Mouse (Mus musculus): ENCODE results near the gene Tktl1. TPM values are rescaled to one million over a fixed set of nuclear protein-coding genes. Genes with fewer than 3 reads are reported as not detected.
"Not testable (repeated sequence)": the region's sequence is repeated elsewhere in the genome, so short reads cannot be mapped to it uniquely, and the experiment has no call there.

Gene Tktl1
- total RNA-seq (2018; cell fraction: chromatin; rRNA removed): not detected
- not detected for total RNA-seq (2018; cell fraction: cytosol; rRNA removed)
- total RNA-seq (2018; cell fraction: nucleus; rRNA removed): not detected
- not detected in 3 replicates for polyA plus RNA-seq (2018)

DNA sequence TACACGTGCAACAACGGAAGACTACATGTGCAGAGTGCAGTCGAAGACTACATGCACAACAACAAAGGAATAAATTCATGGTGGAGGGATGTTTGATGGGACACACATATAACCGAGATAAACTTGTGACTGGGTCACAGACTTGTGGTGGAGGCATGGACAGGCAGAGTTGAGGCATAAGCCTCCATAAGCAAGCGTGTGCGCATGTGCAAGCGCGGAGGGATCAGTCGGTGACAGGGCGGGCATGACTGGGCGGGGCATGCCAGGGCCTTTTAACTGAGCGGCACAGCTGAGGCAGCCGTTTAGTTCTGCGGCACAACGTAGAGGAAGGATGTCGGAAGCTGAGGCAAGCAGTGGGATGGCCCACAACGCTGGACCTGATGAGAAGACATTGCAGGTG lies at the start of gene Tktl1:
Tktl1 (plus strand) TSS at position 301 of the 400 bp plus-strand sequence.
- Histone ChIP-seq H3K4me3 (ENCODE audit: inconsistent target) (no peak within 1 kb of the TSS), H3K36me3 (ENCODE audit: inconsistent target) (no peaks in the 10 kb centered on the region), H3K27ac (no peak within 1 kb of the TSS), H3K79me2 (ENCODE audit: inconsistent target) (no peaks in the 10 kb centered on the region)
- WGBS (ENCODE audit: missing documents): 90% methylated on average over 16 of the region's 17 CpGs

DNA sequence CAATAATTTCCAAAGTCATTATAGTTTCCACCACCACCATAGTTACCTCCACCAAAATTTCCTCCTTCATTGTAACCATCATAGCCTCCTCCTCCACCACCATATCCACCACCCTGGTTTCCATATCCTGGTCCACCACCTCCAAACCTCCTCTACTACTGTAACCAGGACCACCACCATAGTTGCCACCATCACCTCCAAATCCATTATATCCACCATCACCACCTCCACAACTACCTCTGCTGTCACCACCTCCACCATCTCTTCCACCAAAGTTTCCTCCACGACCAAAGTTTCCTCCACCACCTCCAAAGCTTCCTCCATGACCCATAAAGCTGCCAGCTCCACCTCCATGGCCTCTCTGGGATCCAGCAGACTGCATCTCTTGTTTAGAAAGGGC lies 41.8 kb upstream of the Tktl1 start, which contains the start of gene Mecp2:
Mecp2 (minus strand) TSS at position 101 of the 400 bp plus-strand sequence.
- not testable (repeated sequence) for H3K79me2 ChIP-seq (ENCODE audit: inconsistent target); H3K36me3 ChIP-seq (ENCODE audit: inconsistent target); H3K4me3 ChIP-seq (ENCODE audit: inconsistent target); H3K27ac ChIP-seq
- whole genome bisulfite sequencing (ENCODE audit: missing documents): 56% methylated on average over 1 of the region's 1 CpGs

DNA sequence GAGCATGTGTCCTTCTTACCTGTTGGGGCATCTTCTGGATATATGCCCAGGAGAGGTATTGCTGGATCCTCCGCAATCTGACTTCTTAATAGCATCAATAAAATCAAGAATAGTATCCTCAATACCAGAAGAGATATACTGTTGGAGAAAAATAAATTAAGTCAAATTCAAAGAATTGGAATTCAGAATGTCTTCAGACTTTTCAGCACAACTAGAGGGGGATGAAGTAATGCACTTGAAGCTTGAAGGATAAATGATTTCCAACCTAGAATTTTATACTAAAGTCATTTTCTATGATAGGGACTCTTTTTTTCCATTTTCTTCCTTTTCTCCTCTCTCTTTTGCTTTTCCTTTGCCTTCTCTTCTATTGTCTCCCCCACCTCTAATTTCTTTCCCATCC lies 9.3 kb upstream of the Tktl1 start, which contains the start of gene Tex28:
Tex28 (minus strand) TSS at position 101 of the 400 bp plus-strand sequence.
- WGBS (ENCODE audit: missing documents): 82% methylated on average over 1 of the region's 1 CpGs
- Histone ChIP-seq H3K79me2 (ENCODE audit: inconsistent target) (no peaks in the 10 kb centered on the region), H3K4me3 (ENCODE audit: inconsistent target) (no peak within 1 kb of the TSS), H3K36me3 (ENCODE audit: inconsistent target) (no peaks in the 10 kb centered on the region), H3K27ac (no peak within 1 kb of the TSS)

- Histone ChIP-seq H3K36me3 (ENCODE audit: inconsistent target) (no peaks in the 10 kb centered on the region), H3K4me3 (ENCODE audit: inconsistent target) (no peak overlapping the region), H3K27ac (no peak overlapping the region), H3K79me2 (ENCODE audit: inconsistent target) (no peaks in the 10 kb centered on the region)
- WGBS (ENCODE audit: missing documents): 86% methylated on average over 2 of the region's 2 CpGs
These were observed 26.5 kb downstream of the Tktl1 start for GRCm38 (mm10) chrX:74203556-74203955.

GRCm38 (mm10) chrX:74218496-74218895 lies 41.4 kb downstream of the Tktl1 start:
- 95% methylated on average over 4 of the region's 4 CpGs for WGBS (ENCODE audit: missing documents)
- no peak overlapping the region for H3K4me3 ChIP-seq (ENCODE audit: inconsistent target)
- peaks cover 2% of the 10 kb centered on the region; the same call in 1 of the 2 replicates for H3K36me3 ChIP-seq (ENCODE audit: inconsistent target)
- no peaks in the 10 kb centered on the region for H3K79me2 ChIP-seq (ENCODE audit: inconsistent target)
- no peak overlapping the region for H3K27ac ChIP-seq

- Histone ChIP-seq H3K36me3 (ENCODE audit: inconsistent target) (peaks cover 11% of the 10 kb centered on the region; the same call in 1 of the 2 replicates), H3K4me3 (ENCODE audit: inconsistent target) (no peak overlapping the region), H3K27ac (no peak overlapping the region), H3K79me2 (ENCODE audit: inconsistent target) (no peaks in the 10 kb centered on the region)
- WGBS (ENCODE audit: missing documents): 75% methylated on average over 13 of the region's 13 CpGs
These were observed 42.4 kb downstream of the Tktl1 start for GRCm38 (mm10) chrX:74219449-74219848.

DNA sequence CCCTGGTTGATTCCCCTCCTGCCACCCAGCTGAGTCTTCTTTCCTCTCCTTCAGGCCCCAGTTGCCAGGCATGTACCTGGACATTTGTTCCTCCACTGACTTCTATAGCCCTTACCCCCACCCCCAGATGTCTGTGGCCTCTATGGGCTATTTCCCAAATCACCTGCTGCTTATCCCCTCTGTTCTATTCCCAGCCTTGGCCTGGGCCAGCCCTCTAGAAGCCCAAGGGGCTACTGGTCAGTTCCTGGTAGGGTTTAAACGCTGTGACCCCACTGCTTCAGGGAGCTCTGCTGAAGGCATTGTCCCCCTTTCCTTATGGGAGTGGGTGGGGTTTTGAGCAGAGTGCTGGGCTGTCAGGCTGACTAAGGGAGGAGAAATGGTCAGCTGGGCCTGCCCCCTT lies 43.0 kb downstream of the Tktl1 start:
- not testable (repeated sequence) for H3K27ac ChIP-seq; H3K79me2 ChIP-seq (ENCODE audit: inconsistent target); H3K4me3 ChIP-seq (ENCODE audit: inconsistent target)
- H3K36me3 ChIP-seq (ENCODE audit: inconsistent target): peaks cover 17% of the 10 kb centered on the region
- WGBS (ENCODE audit: missing documents): no CpG with 5 or more reads among the region's 1 CpGs

DNA sequence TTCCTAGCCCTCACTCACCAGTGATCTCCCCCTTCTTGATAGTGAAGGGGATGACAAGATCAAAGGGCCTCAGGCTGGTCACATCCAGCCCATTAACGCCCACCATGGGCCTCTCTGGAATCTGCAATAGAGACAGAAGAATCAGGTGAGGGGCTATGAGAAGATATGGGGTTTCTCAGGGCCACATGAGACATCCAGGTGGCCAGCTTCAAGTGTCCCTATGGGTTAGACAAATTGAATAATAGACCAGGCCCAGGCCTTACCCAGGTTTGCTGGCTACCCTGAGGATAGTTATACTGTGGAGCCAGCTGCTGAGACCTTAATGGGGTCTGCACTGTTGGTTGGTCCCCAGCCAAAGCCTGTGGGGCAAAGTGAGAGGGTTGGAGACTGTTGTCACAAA lies 53.0 kb downstream of the Tktl1 start:
- Histone ChIP-seq H3K36me3 (ENCODE audit: inconsistent target) (peaks cover 22% of the 10 kb centered on the region; the same call in 1 of the 2 replicates), H3K79me2 (ENCODE audit: inconsistent target) (no peaks in the 10 kb centered on the region; the same call in 1 of the 2 replicates), H3K27ac (no peak overlapping the region), H3K4me3 (ENCODE audit: inconsistent target) (no peak overlapping the region)
- WGBS (ENCODE audit: missing documents): 62% methylated on average over 1 of the region's 1 CpGs

DNA sequence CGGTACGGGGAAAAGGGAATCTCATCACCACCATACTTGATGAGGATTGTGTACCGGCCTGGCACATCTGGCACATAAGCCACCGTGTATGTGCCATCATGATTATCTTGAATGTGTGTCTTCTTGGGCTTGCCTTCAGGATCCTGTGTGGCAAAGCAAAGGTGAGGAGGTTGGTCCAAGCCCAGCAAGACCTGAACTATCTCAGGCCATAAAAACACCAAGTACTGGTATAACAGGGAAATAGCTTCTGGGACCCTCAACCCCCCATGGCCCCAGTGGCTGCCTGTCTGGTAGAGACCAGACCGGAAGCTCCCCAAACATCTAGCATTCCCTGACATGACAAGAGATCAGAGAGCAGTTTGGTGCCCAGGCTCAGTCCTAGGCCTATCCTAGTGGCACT lies 56.1 kb downstream of the Tktl1 start:
- Histone ChIP-seq H3K27ac (no peak overlapping the region), H3K4me3 (ENCODE audit: inconsistent target) (no peak overlapping the region), H3K79me2 (ENCODE audit: inconsistent target) (peaks cover 9% of the 10 kb centered on the region; the same call in 1 of the 2 replicates), H3K36me3 (ENCODE audit: inconsistent target) (peaks cover 17% of the 10 kb centered on the region; the same call in 1 of the 2 replicates)
- 83% methylated on average over 3 of the region's 5 CpGs for WGBS (ENCODE audit: missing documents)

DNA sequence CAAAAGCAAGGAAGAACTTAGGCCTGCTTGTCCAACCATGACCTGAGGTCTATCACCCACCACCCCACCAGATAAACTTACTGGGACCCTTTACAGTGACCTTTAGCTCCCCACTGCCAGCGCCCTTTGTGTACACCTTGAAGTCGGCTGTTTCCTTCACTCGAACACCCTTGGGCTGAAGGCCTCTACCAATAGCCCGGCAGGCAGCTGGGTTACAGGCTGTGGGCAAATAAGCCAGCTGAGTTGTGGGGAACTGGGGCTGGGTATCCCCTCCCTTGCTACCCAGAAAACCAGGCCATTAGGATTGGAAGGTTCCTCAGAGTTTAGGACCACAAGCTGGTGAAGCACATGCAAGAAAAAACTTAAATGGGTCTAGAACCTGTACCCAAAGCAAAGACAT lies 63.3 kb downstream of the Tktl1 start:
- WGBS (ENCODE audit: missing documents): 100% methylated on average over 4 of the region's 4 CpGs
- Histone ChIP-seq H3K27ac (no peak overlapping the region), H3K79me2 (ENCODE audit: inconsistent target) (peaks cover 60% of the 10 kb centered on the region), H3K4me3 (ENCODE audit: inconsistent target) (no peak overlapping the region), H3K36me3 (ENCODE audit: inconsistent target) (0 out of 2 replicates have a peak, but pooled peaks cover 26% of the 10 kb centered on the region)

DNA sequence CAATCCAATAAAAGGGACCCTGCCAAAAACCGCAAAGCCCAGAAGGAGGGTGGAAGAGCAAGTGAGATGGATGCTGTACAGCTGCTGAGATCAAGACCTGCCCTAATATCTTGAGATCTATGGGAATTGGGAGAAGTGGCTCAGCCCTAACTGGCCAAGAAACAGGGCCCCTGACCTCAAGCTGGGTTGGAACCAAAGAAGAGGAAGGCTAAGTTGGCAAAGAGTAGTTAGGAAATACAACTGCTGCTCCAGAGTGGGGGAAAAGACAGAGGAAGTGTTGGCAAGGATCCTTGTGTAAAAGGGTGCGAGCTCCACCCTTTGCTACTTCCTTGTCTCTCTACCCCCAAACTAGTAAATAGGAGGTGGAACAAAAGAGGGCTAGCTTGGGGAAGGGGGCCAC lies 66.3 kb downstream of the Tktl1 start:
- H3K4me3 ChIP-seq (ENCODE audit: inconsistent target): no peak overlapping the region; the same call in 1 of the 2 replicates
- WGBS (ENCODE audit: missing documents): 71% methylated on average over 2 of the region's 2 CpGs
- H3K27ac ChIP-seq: peak overlapping the region; percentile 88
- H3K79me2 ChIP-seq (ENCODE audit: inconsistent target): peaks cover 54% of the 10 kb centered on the region
- 0 out of 2 replicates have a peak, but pooled peaks cover 19% of the 10 kb centered on the region for H3K36me3 ChIP-seq (ENCODE audit: inconsistent target)

GRCm38 (mm10) chrX:74243807-74244206 lies 66.7 kb downstream of the Tktl1 start:
- 21% methylated on average over 3 of the region's 3 CpGs for WGBS (ENCODE audit: missing documents)
- Histone ChIP-seq H3K4me3 (ENCODE audit: inconsistent target) (peak overlapping the region; percentile 59; the same call in 1 of the 2 replicates), H3K79me2 (ENCODE audit: inconsistent target) (peaks cover 52% of the 10 kb centered on the region), H3K27ac (peak overlapping the region; percentile 88), H3K36me3 (ENCODE audit: inconsistent target) (0 out of 2 replicates have a peak, but pooled peaks cover 19% of the 10 kb centered on the region)

GRCm38 (mm10) chrX:74244614-74245083 lies 67.6 kb downstream of the Tktl1 start:
- peak overlapping the region; percentile 88 for H3K27ac ChIP-seq
- 13% methylated on average over 3 of the region's 3 CpGs for WGBS (ENCODE audit: missing documents)
- H3K4me3 ChIP-seq (ENCODE audit: inconsistent target): peak overlapping the region; percentile 59
- H3K36me3 ChIP-seq (ENCODE audit: inconsistent target): 0 out of 2 replicates have a peak, but pooled peaks cover 19% of the 10 kb centered on the region
- H3K79me2 ChIP-seq (ENCODE audit: inconsistent target): peaks cover 43% of the 10 kb centered on the region

GRCm38 (mm10) chrX:74245107-74245506 lies 68.0 kb downstream of the Tktl1 start:
- Histone ChIP-seq H3K36me3 (ENCODE audit: inconsistent target) (0 out of 2 replicates have a peak, but pooled peaks cover 19% of the 10 kb centered on the region), H3K79me2 (ENCODE audit: inconsistent target) (peaks cover 39% of the 10 kb centered on the region), H3K27ac (peak overlapping the region; percentile 88), H3K4me3 (ENCODE audit: inconsistent target) (peak overlapping the region; percentile 59)
- 71% methylated on average over 1 of the region's 1 CpGs for WGBS (ENCODE audit: missing documents)

- peak overlapping the region; percentile 59 for H3K4me3 ChIP-seq (ENCODE audit: inconsistent target)
- 0 out of 2 replicates have a peak, but pooled peaks cover 17% of the 10 kb centered on the region for H3K36me3 ChIP-seq (ENCODE audit: inconsistent target)
- peaks cover 33% of the 10 kb centered on the region for H3K79me2 ChIP-seq (ENCODE audit: inconsistent target)
- 28% methylated on average over 16 of the region's 21 CpGs for WGBS (ENCODE audit: missing documents)
- H3K27ac ChIP-seq: peak overlapping the region; percentile 88
These were observed 68.6 kb downstream of the Tktl1 start for GRCm38 (mm10) chrX:74245687-74246086.
